Mouse (Mus musculus): ENCODE results near the gene Gipr.
A peak's percentile ranks its signal among the peaks of the same experiment; 100 is the strongest.

Gene Gipr

DNA sequence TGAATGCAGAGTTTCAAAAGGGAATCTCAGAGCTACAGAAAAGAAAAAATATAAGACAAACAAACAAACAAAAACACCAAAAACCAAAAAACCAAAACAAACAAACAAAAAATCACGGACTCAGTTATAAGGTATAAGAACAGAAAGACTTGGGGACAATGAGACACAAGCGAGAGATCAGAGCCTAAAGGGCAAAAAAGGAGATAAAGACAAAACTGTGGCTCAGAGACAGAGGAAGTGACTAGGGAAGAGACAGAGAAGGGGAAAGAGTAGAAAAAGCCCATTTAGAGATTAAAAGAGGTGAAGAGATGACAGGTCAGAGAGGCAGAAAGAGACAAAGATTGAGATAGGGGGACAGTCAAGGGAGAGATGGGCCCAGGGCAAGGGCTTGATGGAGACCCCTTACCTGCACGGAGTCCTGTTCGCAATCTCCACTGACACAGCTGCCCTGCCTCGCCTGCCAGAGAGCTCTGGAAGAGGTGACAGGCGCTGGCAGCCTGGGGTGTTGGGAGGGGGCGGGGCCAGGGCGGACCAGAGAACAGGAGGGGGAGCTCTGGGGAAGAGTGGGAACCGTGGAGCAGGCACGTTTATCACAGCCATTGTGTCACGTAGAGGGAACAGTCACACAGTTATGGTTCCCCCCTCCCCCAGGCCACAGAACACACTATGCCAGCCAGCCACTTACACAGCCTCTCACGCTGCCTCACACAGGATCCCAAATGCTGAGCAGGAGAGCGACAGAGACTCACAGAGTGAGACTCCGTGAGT, at the start of gene Gipr:
Gipr (minus strand) TSS at position 472 of the 768 bp plus-strand sequence.
- DNase-seq = peak; percentile 8

GRCm38 (mm10) chr7:19214940-19215339, 49.0 kb upstream of the Gipr start:
- DNase-seq = no peak

DNA sequence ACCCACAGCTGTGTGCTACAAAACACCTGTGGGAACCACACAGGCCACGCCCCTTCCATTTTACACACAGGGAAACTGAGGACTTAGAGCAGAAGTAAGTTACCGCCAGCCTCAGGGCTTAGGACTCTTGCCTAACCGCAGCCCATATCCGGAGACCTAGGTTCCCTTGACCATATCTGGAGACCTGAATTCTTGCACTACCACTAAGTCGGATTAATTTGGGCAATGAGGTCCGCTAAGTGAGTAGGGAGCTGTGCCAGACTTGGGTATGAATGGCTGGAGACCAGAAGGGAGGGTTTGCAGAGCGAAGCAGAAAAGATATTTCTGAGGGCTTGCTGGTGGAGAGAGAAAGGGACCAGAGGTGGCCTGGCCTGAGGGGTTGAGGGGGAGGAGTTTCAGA, 48.4 kb upstream of the Gipr start:
- DNase-seq = no peak

DNA sequence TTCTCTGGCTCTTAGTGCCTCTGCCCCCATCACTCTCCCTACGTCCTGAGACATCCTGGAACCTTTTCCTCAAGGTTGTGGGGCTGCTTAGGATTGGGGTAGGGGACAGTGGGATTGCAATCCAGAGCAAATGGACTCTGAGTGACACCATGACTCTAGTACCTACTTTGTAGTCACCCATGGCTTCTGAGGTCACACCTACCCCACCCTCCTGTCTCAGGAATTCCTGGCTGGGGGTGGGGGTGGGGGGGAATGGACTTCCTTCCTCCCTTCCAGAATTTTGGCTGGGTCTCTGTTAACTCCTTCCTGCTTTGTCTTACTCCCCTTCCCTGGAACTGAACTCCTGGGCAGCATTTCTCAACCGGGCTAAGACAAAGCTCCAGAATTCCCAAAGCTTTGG, 47.5 kb upstream of the Gipr start:
- DNase-seq = no peak

DNA sequence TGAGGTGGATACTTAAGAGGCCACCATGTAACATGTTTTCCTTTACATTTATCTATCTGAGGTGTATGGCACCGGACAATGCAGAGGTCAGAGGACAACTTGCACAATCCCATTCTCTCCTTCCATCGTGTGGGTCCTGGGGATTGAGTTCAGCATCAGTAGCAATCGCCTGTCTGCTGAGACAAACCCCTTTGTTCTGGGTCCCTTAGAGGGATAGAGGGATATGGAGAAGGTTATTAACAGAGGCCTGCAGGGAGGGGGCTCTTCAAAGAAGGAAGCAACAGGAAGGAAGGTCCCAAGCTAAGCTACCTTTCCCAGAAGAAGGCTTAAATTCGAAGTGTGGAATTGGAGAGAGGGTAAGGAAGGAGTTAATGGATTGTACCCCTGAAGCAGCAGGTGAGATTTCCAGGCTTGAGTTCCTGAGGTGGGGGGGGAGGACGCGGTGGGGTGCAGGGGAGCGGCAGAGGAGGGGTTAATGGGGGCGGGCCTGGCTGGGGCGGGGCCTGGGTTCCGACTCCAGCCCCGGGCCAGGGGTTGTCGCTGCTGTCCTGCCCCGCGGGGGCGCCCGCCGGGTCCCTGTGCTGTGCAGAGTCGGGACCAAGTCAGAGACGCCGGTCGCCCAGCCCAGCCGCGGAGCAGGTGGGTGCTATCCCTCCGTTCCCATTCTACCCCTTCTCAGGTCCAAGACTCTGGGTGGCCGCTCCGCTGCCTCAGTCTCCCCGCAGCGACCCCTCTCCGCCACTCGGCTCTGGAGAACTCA, 46.2 kb upstream of the Gipr start, which contains the start of gene Gpr4:
Gpr4 (plus strand) TSS at position 543 of the 760 bp plus-strand sequence.
- DNase-seq = no peak

DNA sequence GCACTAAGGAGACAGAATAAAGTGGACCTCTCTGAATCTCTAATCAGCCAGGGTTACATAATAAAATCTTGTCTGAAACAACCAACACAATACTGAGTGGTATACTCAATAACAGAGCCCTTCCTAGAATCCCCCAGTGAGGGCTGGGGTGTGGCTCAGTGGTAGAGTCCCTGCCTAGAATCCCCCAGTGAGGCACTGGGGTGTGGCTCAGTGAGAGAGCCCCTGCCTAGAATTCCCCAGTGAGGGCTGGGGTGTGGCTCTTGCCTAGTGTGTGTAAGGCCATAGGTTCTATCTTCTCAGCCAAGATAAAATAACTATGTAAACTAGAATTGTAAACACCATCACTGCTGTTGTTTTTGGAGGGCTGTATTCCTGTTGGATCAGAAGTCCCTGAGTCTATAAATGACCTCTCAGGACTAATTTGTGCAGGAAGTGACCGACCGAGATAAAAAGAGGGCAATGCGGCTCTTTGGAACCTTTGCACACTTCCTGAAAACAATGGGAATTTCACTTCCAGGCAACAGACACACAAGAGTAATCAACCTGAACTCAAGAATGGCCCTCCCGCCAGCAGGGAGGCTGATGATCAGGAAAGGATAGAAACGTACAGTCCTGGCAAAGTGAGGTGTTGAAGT, 45.2 kb upstream of the Gipr start:
- DNase-seq = no peak

DNA sequence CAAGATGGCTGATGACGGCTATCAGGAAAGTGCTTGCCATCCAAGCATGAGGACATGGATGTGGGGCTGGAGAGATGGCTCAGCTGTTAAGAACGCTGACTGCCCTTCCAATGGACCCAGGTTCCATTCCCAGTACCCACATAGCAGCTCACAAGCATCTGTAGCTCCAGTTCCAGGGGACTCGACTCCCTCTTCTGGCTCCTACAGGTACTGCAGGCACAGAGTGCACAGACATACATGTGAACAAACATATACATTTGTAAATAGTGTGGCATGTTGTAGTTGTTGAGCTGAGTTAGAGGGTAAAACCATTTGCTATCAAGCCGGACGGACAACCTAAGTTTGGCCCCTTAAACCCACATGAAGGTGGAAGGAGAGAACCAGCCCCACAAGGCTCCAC, 44.1 kb upstream of the Gipr start:
- no peak for DNase-seq

DNA sequence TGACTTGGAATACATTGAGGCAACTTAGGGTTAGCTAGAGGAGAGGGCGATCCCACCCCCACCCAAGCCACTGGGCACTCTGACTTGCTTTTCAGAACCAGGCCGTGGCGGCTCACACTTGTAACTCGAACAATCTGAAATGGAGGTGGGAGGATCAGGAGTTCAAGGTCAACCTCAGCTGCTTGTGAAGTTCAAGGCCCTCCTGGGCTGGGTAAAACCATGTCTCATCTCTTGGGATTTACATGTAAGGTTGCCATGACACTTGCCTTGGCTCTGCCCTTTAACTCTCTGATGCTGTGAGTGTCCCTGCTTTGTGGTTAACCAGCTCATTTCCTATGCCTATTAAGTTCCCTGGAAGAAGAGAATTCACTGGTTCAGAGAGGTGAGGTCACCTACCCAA, 43.6 kb upstream of the Gipr start:
- no peak for DNase-seq

DNA sequence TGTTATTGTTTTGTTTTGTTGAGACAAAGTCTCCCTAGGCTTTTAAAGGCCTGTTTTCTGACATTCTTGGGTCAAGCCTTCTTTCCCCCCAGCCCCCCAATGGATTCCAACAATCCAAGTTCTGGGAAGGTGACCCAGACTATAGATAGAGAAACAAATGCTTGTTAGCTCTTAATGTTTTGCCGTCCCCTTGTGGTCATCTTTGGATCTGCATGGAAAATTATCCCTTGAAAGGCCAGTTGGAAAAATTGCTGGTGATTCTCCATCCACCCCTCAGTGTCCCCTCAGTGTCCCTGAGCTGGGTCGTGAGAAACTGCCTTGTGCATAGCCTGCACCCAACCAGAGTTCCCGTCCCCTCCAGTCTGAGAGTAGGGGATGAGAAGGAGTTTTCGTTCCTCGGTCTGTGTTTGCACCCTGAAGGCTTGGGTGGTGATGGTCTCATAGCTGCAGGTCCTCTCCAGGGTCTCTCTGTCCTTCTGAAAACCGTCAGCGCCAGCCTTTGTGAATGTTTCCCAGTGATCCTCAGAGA, 43.1 kb upstream of the Gipr start:
- DNase-seq = peak; percentile 44

GRCm38 (mm10) chr7:19208201-19208910, 42.4 kb upstream of the Gipr start:
- no peak for DNase-seq

DNA sequence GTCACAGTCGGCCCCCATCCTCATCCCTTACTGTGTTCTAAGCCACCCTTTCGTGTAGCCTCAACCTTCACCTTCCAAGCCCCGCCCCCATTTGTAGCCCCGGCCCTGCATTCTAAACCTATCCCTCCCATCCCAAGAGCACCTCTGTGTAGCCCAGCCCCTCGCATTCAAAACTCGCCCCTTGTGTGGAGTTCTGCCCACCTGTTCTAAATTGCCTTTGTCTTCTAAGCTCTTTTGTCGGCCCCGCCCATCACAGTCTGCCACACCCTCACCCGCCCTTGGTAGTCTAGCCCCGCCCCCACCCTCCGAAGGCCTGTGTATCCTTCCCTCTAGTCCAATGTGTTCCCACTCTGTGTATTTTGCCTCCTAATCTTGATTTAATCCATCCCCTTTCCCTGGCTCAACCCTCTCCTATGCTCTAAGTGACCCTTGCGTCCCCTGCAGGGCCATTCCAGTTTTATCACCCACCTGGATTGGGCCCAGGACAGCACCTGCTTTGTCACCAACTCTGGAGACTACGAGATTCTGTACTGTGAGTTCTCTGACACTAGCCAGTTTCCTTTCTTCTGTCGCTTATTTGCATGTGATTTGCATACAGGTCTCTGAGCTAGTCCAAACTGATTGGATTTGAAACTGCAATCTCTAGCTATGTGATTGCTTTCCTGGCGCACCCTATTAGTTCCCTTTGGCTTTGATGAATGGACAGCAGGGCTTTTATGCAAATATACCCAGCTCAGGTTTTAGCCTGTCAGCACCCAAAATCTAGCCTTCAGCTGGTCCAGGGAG, 36.3 kb upstream of the Gipr start:
- no peak for DNase-seq

- no peak for DNase-seq
Measured at GRCm38 (mm10) chr7:19201660-19202059, 35.7 kb upstream of the Gipr start.

DNA sequence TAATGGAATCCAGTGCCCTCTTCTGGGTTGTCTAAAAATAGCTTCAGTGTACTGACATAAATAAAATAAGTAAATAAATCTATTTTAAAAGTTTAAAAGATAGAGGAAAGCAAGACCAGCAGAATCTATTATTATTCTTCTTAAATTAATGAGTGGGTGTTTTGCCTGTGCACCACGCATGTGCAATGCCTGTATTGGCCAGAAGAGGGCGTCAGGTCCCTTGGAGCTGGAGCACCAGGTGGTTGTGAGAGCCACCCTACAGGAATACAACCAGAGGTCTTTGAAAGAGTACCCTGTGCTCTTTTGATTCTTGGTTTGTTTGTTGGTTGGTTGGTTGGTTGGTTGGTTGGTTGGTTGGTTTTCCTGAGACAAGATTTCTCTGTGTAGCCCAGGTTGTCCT, 32.1 kb upstream of the Gipr start:
- no peak for DNase-seq

GRCm38 (mm10) chr7:19196676-19197075, 30.7 kb upstream of the Gipr start:
- DNase-seq = peak; percentile 35

GRCm38 (mm10) chr7:19194676-19195075, 28.7 kb upstream of the Gipr start:
- no peak for DNase-seq

- DNase-seq = no peak
Measured at GRCm38 (mm10) chr7:19184758-19185157, 18.8 kb upstream of the Gipr start.

DNA sequence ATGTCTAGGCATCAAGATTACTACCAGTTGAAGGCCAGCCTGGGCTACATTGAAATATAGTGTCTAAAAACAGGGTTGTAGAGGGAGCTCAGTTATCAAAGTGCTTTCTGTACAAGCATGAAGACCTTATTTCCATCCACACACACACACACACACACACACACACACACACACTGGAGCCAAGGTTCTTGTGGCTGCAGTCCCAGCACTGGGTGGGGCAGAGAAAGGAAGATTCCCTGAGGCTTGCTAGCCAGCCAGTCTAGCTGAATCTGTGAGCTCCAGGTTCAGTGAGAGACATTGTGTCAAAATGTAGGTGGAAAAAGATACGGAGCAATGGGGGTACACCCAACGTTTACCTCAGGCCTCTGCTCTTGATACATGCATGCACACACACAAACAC, 18.3 kb upstream of the Gipr start:
- DNase-seq = no peak

DNA sequence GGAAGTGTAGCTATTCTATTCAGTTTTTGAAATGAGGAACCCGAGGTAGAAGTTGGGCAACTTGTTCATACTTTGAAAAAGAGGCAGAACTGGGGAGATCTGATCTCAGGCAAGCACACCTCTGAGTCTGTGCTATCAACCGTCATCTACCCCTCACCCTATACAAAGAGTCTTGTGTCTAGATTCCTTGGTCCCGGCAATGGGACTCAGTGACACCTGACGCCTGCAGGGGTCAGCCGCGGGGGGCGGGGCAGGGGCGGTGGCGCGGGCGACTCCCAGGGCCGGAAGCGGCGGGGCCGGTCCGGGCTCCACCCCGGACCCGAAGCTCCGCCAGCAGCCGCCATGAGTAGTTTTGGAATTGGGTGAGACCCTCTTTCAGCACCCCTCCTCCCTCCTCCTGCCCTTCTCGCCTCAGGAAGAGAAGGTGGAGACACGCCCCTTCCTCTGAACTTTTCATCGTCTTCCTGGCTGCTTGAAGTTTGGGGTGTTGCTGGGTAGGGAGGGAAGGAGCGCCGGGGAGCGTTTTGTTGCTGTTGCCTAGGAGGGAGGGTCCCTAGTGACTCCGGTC, 15.0 kb upstream of the Gipr start:
- no peak for DNase-seq

GRCm38 (mm10) chr7:19179936-19180335, 14.0 kb upstream of the Gipr start:
- no peak for DNase-seq

GRCm38 (mm10) chr7:19179173-19179572, 13.2 kb upstream of the Gipr start:
- DNase-seq = peak; percentile 63

GRCm38 (mm10) chr7:19178443-19179092, 12.6 kb upstream of the Gipr start:
- DNase-seq = peak; percentile 83

Measured in cerebellum, adult 9-11 months (tissue).